Mouse (Mus musculus): ENCODE results near the gene AU040320. TPM values are rescaled to one million over a fixed set of nuclear protein-coding genes. Genes with fewer than 3 reads are reported as not detected.

AU040320 gene
- polyA plus RNA-seq, 1 experiment, result 20.2 TPM

- H3ac ChIP-seq (ENCODE audit: control insufficient read depth, insufficient read length, low read depth), result no peak overlapping the region
- peaks cover 37% of the 10 kb centered on the region for H3K79me2 ChIP-seq (ENCODE audit: control insufficient read depth, insufficient read depth)
- H3K27me3 ChIP-seq (ENCODE audit: control insufficient read depth, insufficient read depth, insufficient read length), result no peaks in the 10 kb centered on the region
- H3K79me3 ChIP-seq (ENCODE audit: low read depth), result peaks cover 13% of the 10 kb centered on the region
- TF ChIP-seq CTCF (IDR thresholded peaks at IDR 0.05; ENCODE audit: control insufficient read depth, insufficient read depth, insufficient read length), result no peak
- no peak for TF ChIP-seq FOSL1 (IDR thresholded peaks at IDR 0.05; ENCODE audit: insufficient read depth, low read length, poor library complexity, severe bottlenecking)
- no peak for TF ChIP-seq MAX (IDR thresholded peaks at IDR 0.05)
- no peak for TF ChIP-seq USF1 (IDR thresholded peaks at IDR 0.05; ENCODE audit: low read depth)
- no peak for TF ChIP-seq MYOG (IDR thresholded peaks at IDR 0.05; ENCODE audit: control insufficient read depth, extremely low read depth, insufficient read length)
- no peak for TF ChIP-seq MYOD1 (IDR thresholded peaks at IDR 0.05; ENCODE audit: control insufficient read depth, insufficient read length, low read depth)
- no peak for TF ChIP-seq CEBPB (IDR thresholded peaks at IDR 0.05; ENCODE audit: low read depth)
- peaks cover 23% of the 10 kb centered on the region for H3K36me3 ChIP-seq (ENCODE audit: control insufficient read depth, insufficient read depth)
- H3K4me3 ChIP-seq (ENCODE audit: insufficient read depth, poor library complexity, severe bottlenecking), result no peak overlapping the region
Observed at GRCm38 (mm10) chr4:126756766-126757165, 3.4 kb downstream of the AU040320 start.

GRCm38 (mm10) chr4:126758299-126758698, 5.0 kb downstream of the AU040320 start:
- H3K4me3 ChIP-seq (ENCODE audit: insufficient read depth, poor library complexity, severe bottlenecking), result no peak overlapping the region
- H3K36me3 ChIP-seq (ENCODE audit: control insufficient read depth, insufficient read depth), result peaks cover 23% of the 10 kb centered on the region
- peaks cover 30% of the 10 kb centered on the region for H3K79me2 ChIP-seq (ENCODE audit: control insufficient read depth, insufficient read depth)
- H3K79me3 ChIP-seq (ENCODE audit: low read depth), result peaks cover 5% of the 10 kb centered on the region
- H3ac ChIP-seq (ENCODE audit: control insufficient read depth, insufficient read length, low read depth), result no peak overlapping the region
- no peak for TF ChIP-seq USF1 (IDR thresholded peaks at IDR 0.05; ENCODE audit: low read depth)
- TF ChIP-seq MYOD1 (IDR thresholded peaks at IDR 0.05; ENCODE audit: control insufficient read depth, insufficient read length, low read depth), result no peak
- H3K27me3 ChIP-seq (ENCODE audit: control insufficient read depth, insufficient read depth, insufficient read length), result no peaks in the 10 kb centered on the region

- no peak overlapping the region for H3K4me3 ChIP-seq (ENCODE audit: insufficient read depth, poor library complexity, severe bottlenecking)
- peaks cover 27% of the 10 kb centered on the region for H3K36me3 ChIP-seq (ENCODE audit: control insufficient read depth, insufficient read depth)
Observed at GRCm38 (mm10) chr4:126759435-126759834, 6.1 kb downstream of the AU040320 start.

GRCm38 (mm10) chr4:126762586-126763359, 9.4 kb downstream of the AU040320 start:
- H3K36me3 ChIP-seq (ENCODE audit: control insufficient read depth, insufficient read depth), result peaks cover 25% of the 10 kb centered on the region
- H3K79me3 ChIP-seq (ENCODE audit: low read depth), result no peaks in the 10 kb centered on the region
- no peak overlapping the region for H3ac ChIP-seq (ENCODE audit: control insufficient read depth, insufficient read length, low read depth)
- no peaks in the 10 kb centered on the region for H3K27me3 ChIP-seq (ENCODE audit: control insufficient read depth, insufficient read depth, insufficient read length)
- TF ChIP-seq FOSL1 (IDR thresholded peaks at IDR 0.05; ENCODE audit: insufficient read depth, low read length, poor library complexity, severe bottlenecking) (no peak), CTCF (IDR thresholded peaks at IDR 0.05; ENCODE audit: control insufficient read depth, insufficient read depth, insufficient read length) (no peak), MAX (IDR thresholded peaks at IDR 0.05) (no peak), CEBPB (IDR thresholded peaks at IDR 0.05; ENCODE audit: low read depth) (no peak), USF1 (IDR thresholded peaks at IDR 0.05; ENCODE audit: low read depth) (no peak), MYOD1 (IDR thresholded peaks at IDR 0.05; ENCODE audit: control insufficient read depth, insufficient read length, low read depth) (no peak), MYOG (IDR thresholded peaks at IDR 0.05; ENCODE audit: control insufficient read depth, extremely low read depth, insufficient read length) (no peak)
- peaks cover 11% of the 10 kb centered on the region for H3K79me2 ChIP-seq (ENCODE audit: control insufficient read depth, insufficient read depth)
- no peak overlapping the region for H3K4me3 ChIP-seq (ENCODE audit: insufficient read depth, poor library complexity, severe bottlenecking)

More at GRCm38 (mm10) chr4:126759435-126759834, 6.1 kb downstream of the AU040320 start:
- no peak for TF ChIP-seq MAX (IDR thresholded peaks at IDR 0.05)
- no peak for TF ChIP-seq MYOD1 (IDR thresholded peaks at IDR 0.05; ENCODE audit: control insufficient read depth, insufficient read length, low read depth)
- no peak for TF ChIP-seq USF1 (IDR thresholded peaks at IDR 0.05; ENCODE audit: low read depth)
- TF ChIP-seq FOSL1 (IDR thresholded peaks at IDR 0.05; ENCODE audit: insufficient read depth, low read length, poor library complexity, severe bottlenecking), result no peak
- TF ChIP-seq MYOG (IDR thresholded peaks at IDR 0.05; ENCODE audit: control insufficient read depth, extremely low read depth, insufficient read length), result no peak
- no peak for TF ChIP-seq CTCF (IDR thresholded peaks at IDR 0.05; ENCODE audit: control insufficient read depth, insufficient read depth, insufficient read length)
- no peak for TF ChIP-seq CEBPB (IDR thresholded peaks at IDR 0.05; ENCODE audit: low read depth)
- no peaks in the 10 kb centered on the region for H3K79me3 ChIP-seq (ENCODE audit: low read depth)
- H3K79me2 ChIP-seq (ENCODE audit: control insufficient read depth, insufficient read depth), result peaks cover 27% of the 10 kb centered on the region
- H3K27me3 ChIP-seq (ENCODE audit: control insufficient read depth, insufficient read depth, insufficient read length), result no peaks in the 10 kb centered on the region
- H3ac ChIP-seq (ENCODE audit: control insufficient read depth, insufficient read length, low read depth), result no peak overlapping the region

GRCm38 (mm10) chr4:126763483-126763882, 10.1 kb downstream of the AU040320 start:
- H3ac ChIP-seq (ENCODE audit: control insufficient read depth, insufficient read length, low read depth), result no peak overlapping the region
- no peak overlapping the region for H3K4me3 ChIP-seq (ENCODE audit: insufficient read depth, poor library complexity, severe bottlenecking)
- no peaks in the 10 kb centered on the region for H3K27me3 ChIP-seq (ENCODE audit: control insufficient read depth, insufficient read depth, insufficient read length)
- no peaks in the 10 kb centered on the region for H3K79me3 ChIP-seq (ENCODE audit: low read depth)
- peaks cover 20% of the 10 kb centered on the region for H3K36me3 ChIP-seq (ENCODE audit: control insufficient read depth, insufficient read depth)
- H3K79me2 ChIP-seq (ENCODE audit: control insufficient read depth, insufficient read depth), result peaks cover 11% of the 10 kb centered on the region
- TF ChIP-seq FOSL1 (IDR thresholded peaks at IDR 0.05; ENCODE audit: insufficient read depth, low read length, poor library complexity, severe bottlenecking), result no peak
- no peak for TF ChIP-seq CEBPB (IDR thresholded peaks at IDR 0.05; ENCODE audit: low read depth)
- TF ChIP-seq MAX (IDR thresholded peaks at IDR 0.05), result no peak
- TF ChIP-seq CTCF (IDR thresholded peaks at IDR 0.05; ENCODE audit: control insufficient read depth, insufficient read depth, insufficient read length), result no peak

Measured in C2C12 (cell line).